Mouse (Mus musculus): ENCODE results near the gene Madcam1. TPM values are rescaled to one million over a fixed set of nuclear protein-coding genes. Genes with fewer than 3 reads are reported as not detected.

Madcam1 gene
- polyA plus RNA-seq (2015; fragmentation: Nextera tagmentation; extraction: Ambion mirVana): 27.4 and 31.8 TPM in 2 replicates

DNA sequence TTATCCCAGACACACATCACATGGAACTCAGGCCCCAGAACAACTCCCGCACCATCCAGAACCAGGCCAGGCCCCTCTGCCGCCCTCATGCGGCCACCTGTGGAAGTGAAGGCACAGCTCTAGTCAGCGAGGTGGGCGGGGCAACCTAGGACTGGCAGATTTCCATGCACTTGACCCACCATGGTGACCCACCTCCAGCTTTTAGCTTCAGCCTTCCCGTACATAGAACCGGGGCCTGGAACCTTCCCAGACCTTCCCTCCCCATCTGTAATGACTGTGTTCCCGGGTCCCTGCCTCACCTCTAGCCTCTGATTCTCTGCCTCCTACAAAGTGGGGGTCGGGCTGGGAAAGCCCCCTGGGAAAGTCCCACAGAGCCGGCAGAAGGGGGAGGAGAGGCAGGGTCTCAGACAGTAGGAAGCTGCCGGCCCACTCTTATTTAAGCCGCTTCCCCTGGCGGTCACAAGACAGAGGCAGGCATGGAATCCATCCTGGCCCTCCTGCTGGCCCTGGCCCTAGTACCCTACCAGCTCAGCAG, at the start of gene Madcam1:
Gene Madcam1, plus strand, starts transcription at position 429 of the 535 bp plus-strand sequence.
- H3K4me3 ChIP-seq (ENCODE audit: low read length): 0 out of 2 replicates have a peak within 1 kb of the TSS, but pooled peaks have one; percentile 2
- H3K4me1 ChIP-seq (ENCODE audit: control insufficient read depth, insufficient read depth, low read length): no peaks in the 10 kb centered on the region
- no peak within 1 kb of the TSS for H3K27ac ChIP-seq (ENCODE audit: low read length)
- H3K36me3 ChIP-seq (ENCODE audit: control insufficient read depth, insufficient read depth, low read length): no peaks in the 10 kb centered on the region
- 8% methylated on average over 13 of the region's 13 CpGs for WGBS
- H3K4me2 ChIP-seq (ENCODE audit: low read depth, low read length): no peak within 1 kb of the TSS
- ATAC-seq: 0 out of 2 replicates have a peak, but pooled peaks have one; percentile 7
- no peaks in the 10 kb centered on the region for H3K9me3 ChIP-seq (ENCODE audit: control insufficient read depth, low read length)
- no peaks in the 10 kb centered on the region for H3K27me3 ChIP-seq (replicated peaks; ENCODE audit: control insufficient read depth, insufficient read depth, low read length)
- no peak within 1 kb of the TSS for H3K9ac ChIP-seq (ENCODE audit: low read depth, low read length)

GRCm38 (mm10) chr10:79615860-79616259, 48.5 kb upstream of the Madcam1 start:
- Histone ChIP-seq H3K27ac (ENCODE audit: low read length) (peak overlapping the region; percentile 23; the same call in 1 of the 2 replicates), H3K4me2 (ENCODE audit: low read depth, low read length) (no peak overlapping the region), H3K36me3 (ENCODE audit: control insufficient read depth, insufficient read depth, low read length) (0 out of 2 replicates have a peak, but pooled peaks cover 3% of the 10 kb centered on the region), H3K4me1 (ENCODE audit: control insufficient read depth, insufficient read depth, low read length) (peaks cover 12% of the 10 kb centered on the region), H3K4me3 (ENCODE audit: low read length) (no peak overlapping the region), H3K27me3 (replicated peaks; ENCODE audit: control insufficient read depth, insufficient read depth, low read length) (peaks cover 21% of the 10 kb centered on the region), H3K9me3 (ENCODE audit: control insufficient read depth, low read length) (no peaks in the 10 kb centered on the region), H3K9ac (ENCODE audit: low read depth, low read length) (no peak overlapping the region)
- ATAC-seq: peak; percentile 39
- 4% methylated on average over 8 of the region's 8 CpGs for WGBS

DNA sequence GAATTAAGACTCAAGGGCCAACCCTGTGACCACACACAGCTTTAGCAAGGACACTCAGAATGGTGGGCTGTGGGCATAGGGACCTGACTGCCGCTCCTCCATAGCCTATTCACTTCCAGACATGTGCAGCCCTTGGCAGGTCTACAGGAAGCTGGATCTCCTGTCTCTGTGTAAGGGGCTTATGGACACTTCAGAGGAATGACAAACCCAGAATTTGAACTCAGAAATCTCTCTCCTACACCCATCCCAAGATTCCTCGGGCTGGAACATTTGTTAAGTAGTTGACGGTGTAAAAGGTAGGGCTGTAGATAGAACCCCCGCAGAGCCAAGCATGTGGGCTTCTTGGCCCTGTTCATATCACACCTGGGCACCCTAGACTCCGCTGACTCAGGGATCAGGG, 48.0 kb upstream of the Madcam1 start:
- Histone ChIP-seq H3K4me1 (ENCODE audit: control insufficient read depth, insufficient read depth, low read length) (peaks cover 12% of the 10 kb centered on the region), H3K4me3 (ENCODE audit: low read length) (no peak overlapping the region), H3K36me3 (ENCODE audit: control insufficient read depth, insufficient read depth, low read length) (0 out of 2 replicates have a peak, but pooled peaks cover 3% of the 10 kb centered on the region), H3K9me3 (ENCODE audit: control insufficient read depth, low read length) (no peaks in the 10 kb centered on the region), H3K27me3 (replicated peaks; ENCODE audit: control insufficient read depth, insufficient read depth, low read length) (peaks cover 21% of the 10 kb centered on the region), H3K27ac (ENCODE audit: low read length) (peak overlapping the region; percentile 23; the same call in 1 of the 2 replicates), H3K9ac (ENCODE audit: low read depth, low read length) (no peak overlapping the region), H3K4me2 (ENCODE audit: low read depth, low read length) (no peak overlapping the region)
- 87% methylated on average over 5 of the region's 5 CpGs for WGBS
- ATAC-seq: no peak

GRCm38 (mm10) chr10:79623950-79624349, 40.4 kb upstream of the Madcam1 start:
- 0 out of 2 replicates have a peak, but pooled peaks cover 3% of the 10 kb centered on the region for H3K36me3 ChIP-seq (ENCODE audit: control insufficient read depth, insufficient read depth, low read length)
- WGBS: 73% methylated on average over 12 of the region's 12 CpGs
- no peak overlapping the region for H3K4me2 ChIP-seq (ENCODE audit: low read depth, low read length)
- no peak overlapping the region for H3K9ac ChIP-seq (ENCODE audit: low read depth, low read length)
- no peak overlapping the region for H3K27ac ChIP-seq (ENCODE audit: low read length)
- ATAC-seq: no peak
- H3K4me3 ChIP-seq (ENCODE audit: low read length): no peak overlapping the region
- no peaks in the 10 kb centered on the region for H3K4me1 ChIP-seq (ENCODE audit: control insufficient read depth, insufficient read depth, low read length)
- no peaks in the 10 kb centered on the region for H3K27me3 ChIP-seq (replicated peaks; ENCODE audit: control insufficient read depth, insufficient read depth, low read length)
- no peaks in the 10 kb centered on the region for H3K9me3 ChIP-seq (ENCODE audit: control insufficient read depth, low read length)

DNA sequence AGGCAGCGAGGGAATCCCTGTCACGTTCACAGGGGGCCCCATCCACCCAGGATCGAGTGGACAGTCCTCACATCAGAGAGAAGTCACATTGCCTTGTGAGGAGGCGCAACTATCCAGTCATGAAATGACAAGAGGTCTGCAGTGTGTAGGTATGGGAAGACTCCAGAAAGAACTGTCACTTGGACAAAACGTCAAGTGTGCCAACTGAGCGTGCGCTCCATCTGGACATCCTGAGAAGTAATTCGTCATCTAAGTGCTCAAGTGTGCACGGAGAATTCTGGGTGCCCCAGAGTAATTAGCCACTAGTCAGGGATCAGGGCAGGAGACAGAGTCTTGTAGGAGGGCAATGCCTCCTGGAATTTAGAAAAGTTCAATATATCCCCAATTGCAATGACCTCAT, 39.0 kb upstream of the Madcam1 start:
- WGBS: 73% methylated on average over 9 of the region's 9 CpGs
- Histone ChIP-seq H3K4me3 (ENCODE audit: low read length) (no peak overlapping the region), H3K27ac (ENCODE audit: low read length) (no peak overlapping the region), H3K36me3 (ENCODE audit: control insufficient read depth, insufficient read depth, low read length) (no peaks in the 10 kb centered on the region), H3K9me3 (ENCODE audit: control insufficient read depth, low read length) (no peaks in the 10 kb centered on the region), H3K27me3 (replicated peaks; ENCODE audit: control insufficient read depth, insufficient read depth, low read length) (no peaks in the 10 kb centered on the region), H3K4me1 (ENCODE audit: control insufficient read depth, insufficient read depth, low read length) (no peaks in the 10 kb centered on the region), H3K9ac (ENCODE audit: low read depth, low read length) (no peak overlapping the region), H3K4me2 (ENCODE audit: low read depth, low read length) (no peak overlapping the region)
- ATAC-seq: no peak

GRCm38 (mm10) chr10:79626156-79626555, 38.2 kb upstream of the Madcam1 start:
- no peaks in the 10 kb centered on the region for H3K36me3 ChIP-seq (ENCODE audit: control insufficient read depth, insufficient read depth, low read length)
- no peaks in the 10 kb centered on the region for H3K4me1 ChIP-seq (ENCODE audit: control insufficient read depth, insufficient read depth, low read length)
- WGBS: 80% methylated on average over 10 of the region's 10 CpGs
- no peak overlapping the region for H3K4me3 ChIP-seq (ENCODE audit: low read length)
- H3K9me3 ChIP-seq (ENCODE audit: control insufficient read depth, low read length): no peaks in the 10 kb centered on the region
- H3K27ac ChIP-seq (ENCODE audit: low read length): no peak overlapping the region
- H3K9ac ChIP-seq (ENCODE audit: low read depth, low read length): no peak overlapping the region
- H3K27me3 ChIP-seq (replicated peaks; ENCODE audit: control insufficient read depth, insufficient read depth, low read length): no peaks in the 10 kb centered on the region
- no peak overlapping the region for H3K4me2 ChIP-seq (ENCODE audit: low read depth, low read length)
- no peak for ATAC-seq

GRCm38 (mm10) chr10:79628377-79628776, 36.0 kb upstream of the Madcam1 start:
- no peak for ATAC-seq
- Histone ChIP-seq H3K9me3 (ENCODE audit: control insufficient read depth, low read length) (no peaks in the 10 kb centered on the region), H3K27ac (ENCODE audit: low read length) (no peak overlapping the region), H3K4me1 (ENCODE audit: control insufficient read depth, insufficient read depth, low read length) (no peaks in the 10 kb centered on the region), H3K9ac (ENCODE audit: low read depth, low read length) (no peak overlapping the region), H3K27me3 (replicated peaks; ENCODE audit: control insufficient read depth, insufficient read depth, low read length) (no peaks in the 10 kb centered on the region), H3K36me3 (ENCODE audit: control insufficient read depth, insufficient read depth, low read length) (no peaks in the 10 kb centered on the region), H3K4me3 (ENCODE audit: low read length) (no peak overlapping the region), H3K4me2 (ENCODE audit: low read depth, low read length) (no peak overlapping the region)
- 86% methylated on average over 5 of the region's 5 CpGs for WGBS

DNA sequence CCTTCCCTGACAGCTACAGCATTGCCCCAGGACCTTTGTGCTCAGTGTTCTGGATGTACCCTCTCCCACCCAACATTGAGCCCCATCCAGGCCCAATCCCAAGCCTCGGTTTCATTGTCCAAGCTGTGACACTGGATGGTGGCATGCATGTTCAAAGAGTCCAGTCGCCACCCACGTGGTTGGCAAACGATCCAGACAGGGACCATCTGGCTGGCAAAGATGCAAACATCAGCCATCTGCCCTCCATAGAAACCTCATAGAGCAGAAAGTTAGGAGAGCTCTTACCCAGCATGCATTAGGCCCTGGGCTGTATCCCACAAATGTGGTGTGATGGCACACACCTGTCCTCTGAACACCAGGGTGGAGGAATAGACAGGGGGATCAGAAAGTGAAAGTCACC, 32.9 kb upstream of the Madcam1 start:
- Histone ChIP-seq H3K4me1 (ENCODE audit: control insufficient read depth, insufficient read depth, low read length) (no peaks in the 10 kb centered on the region), H3K9me3 (ENCODE audit: control insufficient read depth, low read length) (no peaks in the 10 kb centered on the region), H3K27me3 (replicated peaks; ENCODE audit: control insufficient read depth, insufficient read depth, low read length) (no peaks in the 10 kb centered on the region), H3K4me2 (ENCODE audit: low read depth, low read length) (no peak overlapping the region), H3K9ac (ENCODE audit: low read depth, low read length) (no peak overlapping the region), H3K36me3 (ENCODE audit: control insufficient read depth, insufficient read depth, low read length) (no peaks in the 10 kb centered on the region), H3K4me3 (ENCODE audit: low read length) (no peak overlapping the region), H3K27ac (ENCODE audit: low read length) (no peak overlapping the region)
- WGBS: 78% methylated on average over 4 of the region's 4 CpGs
- no peak for ATAC-seq

DNA sequence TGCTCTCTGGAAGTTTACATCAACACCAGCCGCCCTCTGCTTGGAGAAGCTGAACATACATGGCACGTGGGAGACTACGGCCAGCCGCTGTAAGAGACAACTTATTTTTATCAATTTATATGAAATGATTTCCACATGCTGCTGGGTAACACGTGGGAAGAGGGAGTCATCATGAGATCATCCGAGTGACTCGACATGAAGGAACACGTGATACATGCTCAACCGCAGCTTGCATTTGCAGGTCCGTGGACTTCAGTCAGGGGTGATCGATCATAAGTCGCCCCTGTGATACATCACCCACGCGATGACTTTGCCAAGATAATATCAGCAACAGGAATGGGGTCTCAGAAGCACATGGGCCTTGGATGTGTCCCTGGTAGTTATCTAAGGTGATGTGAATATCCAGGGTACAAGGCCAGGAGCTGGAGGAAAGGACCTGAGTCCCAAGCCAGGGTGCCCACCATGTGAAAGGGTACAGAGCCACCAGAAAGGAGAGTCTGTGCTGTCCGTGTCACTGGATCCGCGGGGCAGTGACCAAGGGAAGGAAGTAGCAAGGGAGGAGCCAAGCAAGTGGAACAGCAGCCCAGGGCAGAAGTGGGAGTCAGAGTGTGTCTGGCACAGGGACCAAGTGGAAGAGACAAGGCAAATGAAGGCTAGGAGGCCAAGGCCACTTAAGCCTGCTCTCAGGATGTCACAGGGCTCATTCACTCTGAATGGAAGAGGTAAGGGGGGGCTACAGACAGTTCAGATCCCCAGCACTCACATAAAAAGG, 31.2 kb upstream of the Madcam1 start:
- peaks cover 2% of the 10 kb centered on the region; the same call in 1 of the 2 replicates for H3K27me3 ChIP-seq (replicated peaks; ENCODE audit: control insufficient read depth, insufficient read depth, low read length)
- H3K9me3 ChIP-seq (ENCODE audit: control insufficient read depth, low read length): no peaks in the 10 kb centered on the region
- no peak overlapping the region for H3K27ac ChIP-seq (ENCODE audit: low read length)
- H3K36me3 ChIP-seq (ENCODE audit: control insufficient read depth, insufficient read depth, low read length): no peaks in the 10 kb centered on the region
- 81% methylated on average over 17 of the region's 17 CpGs for WGBS
- H3K4me3 ChIP-seq (ENCODE audit: low read length): no peak overlapping the region
- H3K9ac ChIP-seq (ENCODE audit: low read depth, low read length): no peak overlapping the region
- no peak overlapping the region for H3K4me2 ChIP-seq (ENCODE audit: low read depth, low read length)
- no peak for ATAC-seq
- peaks cover 2% of the 10 kb centered on the region for H3K4me1 ChIP-seq (ENCODE audit: control insufficient read depth, insufficient read depth, low read length)
